Mouse (Mus musculus): ENCODE measurements around the gene Decr2. TPM values are rescaled to one million over a fixed set of nuclear protein-coding genes. Genes with fewer than 3 reads are reported as not detected.

The Decr2 gene
- total and polyA plus RNA-seq, 3 experiments: 9.2 to 13.9 (median 9.5) TPM

- Histone ChIP-seq H3K36me3 (ENCODE audit: control insufficient read depth, insufficient read depth, low read length) (no peaks in the 10 kb centered on the region), H3K4me3 (no peak overlapping the region), H3K9ac (ENCODE audit: low read depth, low read length) (no peak overlapping the region), H3K27ac (no peak overlapping the region), H3K79me2 (replicated peaks; ENCODE audit: control insufficient read depth, insufficient read depth, low read length) (no peaks in the 10 kb centered on the region), H3K4me1 (ENCODE audit: control insufficient read depth, insufficient read depth, low read length) (no peaks in the 10 kb centered on the region), H3K27me3 (ENCODE audit: control insufficient read depth, insufficient read depth, low read length) (no peaks in the 10 kb centered on the region)
- DNase-seq: no peak
- 91% methylated on average over 18 of the region's 18 CpGs for WGBS
- TF ChIP-seq EP300 (IDR thresholded peaks at IDR 0.05; ENCODE audit: insufficient read depth, low read depth, low read length) (no peak), CTCF (IDR thresholded peaks at IDR 0.05) (no peak), POLR2A (IDR thresholded peaks at IDR 0.05; ENCODE audit: insufficient read depth, low read depth, low read length) (no peak)
- intact Hi-C loops (cut with DNase I): no loop called here
Measured at GRCm38 (mm10) chr17:26131856-26132853, 42.0 kb upstream of the Decr2 start.

GRCm38 (mm10) chr17:26131062-26131732, 41.1 kb upstream of the Decr2 start:
- intact Hi-C loops (cut with DNase I): no loop called here
- no peak overlapping the region for H3K27ac ChIP-seq
- no peaks in the 10 kb centered on the region for H3K27me3 ChIP-seq (ENCODE audit: control insufficient read depth, insufficient read depth, low read length)
- H3K9ac ChIP-seq (ENCODE audit: low read depth, low read length): no peak overlapping the region
- no peak for DNase-seq
- no peaks in the 10 kb centered on the region for H3K79me2 ChIP-seq (replicated peaks; ENCODE audit: control insufficient read depth, insufficient read depth, low read length)
- 92% methylated on average over 18 of the region's 18 CpGs for WGBS
- H3K4me3 ChIP-seq: no peak overlapping the region
- no peaks in the 10 kb centered on the region for H3K4me1 ChIP-seq (ENCODE audit: control insufficient read depth, insufficient read depth, low read length)
- no peaks in the 10 kb centered on the region for H3K36me3 ChIP-seq (ENCODE audit: control insufficient read depth, insufficient read depth, low read length)
- TF ChIP-seq POLR2A (IDR thresholded peaks at IDR 0.05; ENCODE audit: insufficient read depth, low read depth, low read length): no peak
- no peak for TF ChIP-seq EP300 (IDR thresholded peaks at IDR 0.05; ENCODE audit: insufficient read depth, low read depth, low read length)
- TF ChIP-seq CTCF (IDR thresholded peaks at IDR 0.05): no peak

- 94% methylated on average over 10 of the region's 10 CpGs for WGBS
- Histone ChIP-seq H3K27ac (no peak overlapping the region), H3K9ac (ENCODE audit: low read depth, low read length) (no peak overlapping the region), H3K36me3 (ENCODE audit: control insufficient read depth, insufficient read depth, low read length) (no peaks in the 10 kb centered on the region), H3K79me2 (replicated peaks; ENCODE audit: control insufficient read depth, insufficient read depth, low read length) (no peaks in the 10 kb centered on the region), H3K27me3 (ENCODE audit: control insufficient read depth, insufficient read depth, low read length) (no peaks in the 10 kb centered on the region), H3K4me3 (no peak overlapping the region), H3K4me1 (ENCODE audit: control insufficient read depth, insufficient read depth, low read length) (peaks cover 6% of the 10 kb centered on the region)
- intact Hi-C loops (cut with DNase I): no loop called here
- no peak for DNase-seq
- no peak for TF ChIP-seq CTCF (IDR thresholded peaks at IDR 0.05)
- TF ChIP-seq EP300 (IDR thresholded peaks at IDR 0.05; ENCODE audit: insufficient read depth, low read depth, low read length): no peak
- TF ChIP-seq POLR2A (IDR thresholded peaks at IDR 0.05; ENCODE audit: insufficient read depth, low read depth, low read length): no peak
Measured at GRCm38 (mm10) chr17:26125226-26125625, 35.1 kb upstream of the Decr2 start.

GRCm38 (mm10) chr17:26124560-26124959, 34.4 kb upstream of the Decr2 start:
- TF ChIP-seq EP300 (IDR thresholded peaks at IDR 0.05; ENCODE audit: insufficient read depth, low read depth, low read length) (no peak), CTCF (IDR thresholded peaks at IDR 0.05) (no peak), POLR2A (IDR thresholded peaks at IDR 0.05; ENCODE audit: insufficient read depth, low read depth, low read length) (no peak)
- H3K4me1 ChIP-seq (ENCODE audit: control insufficient read depth, insufficient read depth, low read length): peaks cover 7% of the 10 kb centered on the region
- H3K36me3 ChIP-seq (ENCODE audit: control insufficient read depth, insufficient read depth, low read length): no peaks in the 10 kb centered on the region
- intact Hi-C loops (cut with DNase I): loop anchor here (5.0 kb wide), 1 partner anchor 118 kb away; the partner anchor contains the start of gene Fam234a
- no peak overlapping the region for H3K4me3 ChIP-seq
- H3K79me2 ChIP-seq (replicated peaks; ENCODE audit: control insufficient read depth, insufficient read depth, low read length): no peaks in the 10 kb centered on the region
- no peak for DNase-seq
- no peaks in the 10 kb centered on the region for H3K27me3 ChIP-seq (ENCODE audit: control insufficient read depth, insufficient read depth, low read length)
- 81% methylated on average over 7 of the region's 7 CpGs for WGBS
- no peak overlapping the region for H3K9ac ChIP-seq (ENCODE audit: low read depth, low read length)
- no peak overlapping the region for H3K27ac ChIP-seq

GRCm38 (mm10) chr17:26123267-26123684, 33.1 kb upstream of the Decr2 start, which contains the start of gene Mrpl28:
TSS of gene Mrpl28 (plus strand) at chr17:26123500.
- Histone ChIP-seq H3K27ac (peak within 1 kb of the TSS; percentile 76), H3K36me3 (ENCODE audit: control insufficient read depth, insufficient read depth, low read length) (no peaks in the 10 kb centered on the region), H3K4me3 (peak within 1 kb of the TSS; percentile 99), H3K9ac (ENCODE audit: low read depth, low read length) (peak within 1 kb of the TSS; percentile 85), H3K4me1 (ENCODE audit: control insufficient read depth, insufficient read depth, low read length) (peaks cover 7% of the 10 kb centered on the region), H3K79me2 (replicated peaks; ENCODE audit: control insufficient read depth, insufficient read depth, low read length) (no peaks in the 10 kb centered on the region), H3K27me3 (ENCODE audit: control insufficient read depth, insufficient read depth, low read length) (no peaks in the 10 kb centered on the region)
- TF ChIP-seq POLR2A (IDR thresholded peaks at IDR 0.05; ENCODE audit: insufficient read depth, low read depth, low read length): peak; percentile 99
- 0 out of 2 replicates have a peak, but pooled peaks have one; percentile 10 for TF ChIP-seq EP300 (IDR thresholded peaks at IDR 0.05; ENCODE audit: insufficient read depth, low read depth, low read length)
- no peak for TF ChIP-seq CTCF (IDR thresholded peaks at IDR 0.05)
- under 1% methylated on average over 32 of the region's 32 CpGs for WGBS
- DNase-seq: peak; percentile 90 to 91
- intact Hi-C loops (cut with DNase I): loop anchor here (2.0 to 5.0 kb wide), 2 partner anchors 16 to 119 kb away; partner anchors contain the start of genes Axin1 and Fam234a

All from heart, adult 2 months (tissue).